Mouse (Mus musculus): ENCODE data around the gene Gpr174.
"Not testable (repeated sequence)": the region's sequence is repeated elsewhere in the genome, so short reads cannot be mapped to it uniquely, and the experiment has no call there.

Gene Gpr174

GRCm38 (mm10) chrX:107255486-107256227 is at the start of gene Gpr174:
Gene Gpr174, plus strand, starts transcription at chrX:107255878.
- no peak for DNase-seq (ENCODE audit: low spot score in 2 of 2)

- no peak for DNase-seq (ENCODE audit: low spot score in 2 of 2)
These were observed 38.0 kb upstream of the Gpr174 start for GRCm38 (mm10) chrX:107217577-107218090.

- DNase-seq (ENCODE audit: low spot score in 2 of 2): no peak
These were observed 30.8 kb upstream of the Gpr174 start for GRCm38 (mm10) chrX:107224846-107225245.

GRCm38 (mm10) chrX:107231214-107231613 is 24.5 kb upstream of the Gpr174 start:
- DNase-seq (ENCODE audit: low spot score in 2 of 2): no peak

GRCm38 (mm10) chrX:107234655-107235054 is 21.0 kb upstream of the Gpr174 start:
- no peak for DNase-seq (ENCODE audit: low spot score in 2 of 2)

GRCm38 (mm10) chrX:107236461-107236860 is 19.2 kb upstream of the Gpr174 start:
- no peak for DNase-seq (ENCODE audit: low spot score in 2 of 2)

GRCm38 (mm10) chrX:107250390-107250789 is 5.3 kb upstream of the Gpr174 start:
- DNase-seq (ENCODE audit: low spot score in 2 of 2): no peak

GRCm38 (mm10) chrX:107264619-107265018 is 8.9 kb downstream of the Gpr174 start:
- DNase-seq (ENCODE audit: low spot score in 2 of 2): no peak

- DNase-seq (ENCODE audit: low spot score in 2 of 2): no peak
These were observed 21.9 kb downstream of the Gpr174 start for GRCm38 (mm10) chrX:107277606-107278005.

- DNase-seq (ENCODE audit: low spot score in 2 of 2): no peak
These were observed 28.5 kb downstream of the Gpr174 start for GRCm38 (mm10) chrX:107284211-107284610.

GRCm38 (mm10) chrX:107297861-107298260 is 42.2 kb downstream of the Gpr174 start:
- not testable (repeated sequence) for DNase-seq (ENCODE audit: low spot score in 2 of 2)

- no peak for DNase-seq (ENCODE audit: low spot score in 2 of 2)
These were observed 43.1 kb downstream of the Gpr174 start for GRCm38 (mm10) chrX:107298761-107299160.

GRCm38 (mm10) chrX:107306492-107306891 is 50.8 kb downstream of the Gpr174 start:
- DNase-seq (ENCODE audit: low spot score in 2 of 2): no peak

- no peak for DNase-seq (ENCODE audit: low spot score in 2 of 2)
These were observed 56.9 kb downstream of the Gpr174 start for GRCm38 (mm10) chrX:107312533-107312932.

- no peak for DNase-seq (ENCODE audit: low spot score in 2 of 2)
These were observed 70.2 kb downstream of the Gpr174 start for GRCm38 (mm10) chrX:107325697-107326381.

- no peak for DNase-seq (ENCODE audit: low spot score in 2 of 2)
These were observed 74.2 kb downstream of the Gpr174 start for GRCm38 (mm10) chrX:107329849-107330248.

GRCm38 (mm10) chrX:107336609-107337008 is 80.9 kb downstream of the Gpr174 start:
- no peak for DNase-seq (ENCODE audit: low spot score in 2 of 2)

- no peak for DNase-seq (ENCODE audit: low spot score in 2 of 2)
These were observed 86.3 kb downstream of the Gpr174 start for GRCm38 (mm10) chrX:107341980-107342379.

Data from right cerebral cortex, postnatal 36 days (tissue).